Mouse (Mus musculus) stomach, postnatal 0 days (tissue): ENCODE results near the gene Evi2a. TPM values are rescaled to one million over a fixed set of nuclear protein-coding genes. Genes with fewer than 3 reads are reported as not detected.
A peak's percentile ranks its signal among the peaks of the same experiment; 100 is the strongest.

Source experiments
- ATAC-seq: fragments of 200-750 bp; cut with Nextera tagmentation; 2 replicates; pipeline ENCODE4 v1.8.0; 2017; ENCODE audit not compliant: low FRiP score, low TSS enrichment
- DNase-seq: peaks from one replicate; pipeline ENCODE4 v3.0.0-alpha.2; 2016; ENCODE audit warnings: low spot score
- H3K27ac ChIP-seq: fragments of 300-500 bp; sonication (generic); replicated peaks from 2 replicates; pipeline ENCODE4 v1.5.1; 2014; ENCODE audit warnings: mild to moderate bottlenecking, control low read depth
- H3K27me3 ChIP-seq: fragments of 300-500 bp; sonication (generic); 2 replicates; pipeline ENCODE4 v1.6.1; 2014; ENCODE audit warnings: low read length; ENCODE audit not compliant: control insufficient read depth, insufficient read depth
- H3K36me3 ChIP-seq: fragments of 300-500 bp; sonication (generic); 2 replicates; pipeline ENCODE4 v1.6.1; 2014; ENCODE audit warnings: low read length, mixed read lengths; ENCODE audit not compliant: control insufficient read depth, insufficient read depth
- H3K4me1 ChIP-seq: fragments of 300-500 bp; sonication (generic); replicated peaks from 2 replicates; pipeline ENCODE4 v1.6.1; 2014; ENCODE audit warnings: antibody characterized with exemption; ENCODE audit not compliant: control insufficient read depth, insufficient read depth
- H3K4me2 ChIP-seq: fragments of 300-500 bp; sonication (generic); replicated peaks from 2 replicates; pipeline ENCODE4 v1.6.1; 2014; ENCODE audit warnings: low read depth, mild to moderate bottlenecking, control low read depth, moderate library complexity
- H3K4me3 ChIP-seq: fragments of 300-500 bp; sonication (generic); 2 replicates; pipeline ENCODE4 v1.5.1; 2014; ENCODE audit warnings: low read depth, low read length, control low read depth
- H3K9ac ChIP-seq: fragments of 300-500 bp; sonication (generic); 2 replicates; pipeline ENCODE4 v1.6.1; 2014; ENCODE audit warnings: mild to moderate bottlenecking, low read length, control low read depth, mixed read lengths
- H3K9me3 ChIP-seq: fragments of 300-500 bp; sonication (generic); 2 replicates; pipeline ENCODE4 v1.6.1; 2016; ENCODE audit warnings: low read length; ENCODE audit not compliant: control insufficient read depth
- CTCF ChIP-seq: IDR thresholded peaks from 2 replicates; pipeline ENCODE4 v1.5.1; 2016; ENCODE audit warnings: antibody characterized with exemption, low read depth, mild to moderate bottlenecking, moderate library complexity
- EP300 ChIP-seq: optimal IDR thresholded peaks from 2 replicates; pipeline ENCODE3; 2016; ENCODE audit warnings: antibody characterized with exemption
- WGBS: fragments of 180-500 bp; shearing (Covaris S2); extraction: QIAGEN DNeasy Blood & Tissue Kit; methylation state at CpG from one replicate; pipeline ENCODE4 v1.1.7; 2014; 5-methylcytosine and 5-hydroxymethylcytosine counted together
- polyA plus RNA-seq: library from polyadenylated mRNA; unstranded; fragments of >200 nt; fragmentation: Nextera tagmentation; extraction: Ambion mirVana; gene quantifications from 2 replicates; pipeline ENCODE4 v1.2.1, GENCODE M21; 2015

The Evi2a gene
- polyA plus RNA-seq, 1 experiment from 2014 or later, result 3.0 TPM

DNA sequence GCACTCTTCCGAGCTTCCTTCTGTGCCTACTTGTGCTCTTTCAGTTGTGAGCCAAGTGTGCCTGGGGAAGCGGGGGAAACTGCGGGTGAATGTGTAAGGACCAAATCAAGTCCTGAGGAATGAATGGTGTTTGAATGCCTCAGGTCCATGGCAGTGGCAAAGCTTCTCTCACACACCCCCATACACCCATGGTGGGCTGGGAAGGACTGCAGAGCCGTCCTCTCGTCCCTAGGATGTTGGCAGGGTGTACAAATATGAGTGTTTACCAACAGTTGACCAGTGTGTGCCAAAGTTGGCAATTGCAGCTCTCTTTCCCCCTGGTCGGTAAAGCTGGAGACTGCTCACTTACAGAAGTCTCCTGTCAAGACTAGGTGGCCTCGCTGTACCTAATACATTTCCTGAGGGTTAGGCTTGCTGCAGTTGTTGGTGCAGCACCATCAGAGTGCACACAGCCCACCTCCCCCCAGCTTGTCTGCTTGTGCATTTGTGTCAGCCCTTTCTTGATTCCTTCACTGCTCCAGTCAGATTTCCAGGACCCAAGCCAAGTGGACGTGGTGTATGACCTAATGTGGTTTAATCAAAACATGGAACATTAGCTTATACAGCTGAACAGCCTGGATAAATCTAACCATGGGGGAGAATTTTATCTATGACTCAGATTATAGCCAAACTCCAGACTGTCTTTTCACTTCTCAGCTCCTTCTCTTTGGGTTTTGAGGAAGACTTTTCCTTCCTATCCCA, 3.7 kb upstream of the Evi2a start:
- 55% methylated on average over 8 of the region's 8 CpGs for WGBS
- Histone ChIP-seq H3K4me2 (no peak overlapping the region), H3K36me3 (0 out of 2 replicates have a peak, but pooled peaks cover 2% of the 10 kb centered on the region), H3K4me1 (no peaks in the 10 kb centered on the region), H3K27ac (peak overlapping the region; percentile 19), H3K9ac (no peak overlapping the region), H3K4me3 (no peak overlapping the region), H3K9me3 (no peaks in the 10 kb centered on the region), H3K27me3 (no peaks in the 10 kb centered on the region)
- ATAC-seq (peak; percentile 70; the same call in 1 of the 2 replicates), DNase-seq (peak; percentile 32)
- TF ChIP-seq CTCF (no peak), EP300 (no peak)

DNA sequence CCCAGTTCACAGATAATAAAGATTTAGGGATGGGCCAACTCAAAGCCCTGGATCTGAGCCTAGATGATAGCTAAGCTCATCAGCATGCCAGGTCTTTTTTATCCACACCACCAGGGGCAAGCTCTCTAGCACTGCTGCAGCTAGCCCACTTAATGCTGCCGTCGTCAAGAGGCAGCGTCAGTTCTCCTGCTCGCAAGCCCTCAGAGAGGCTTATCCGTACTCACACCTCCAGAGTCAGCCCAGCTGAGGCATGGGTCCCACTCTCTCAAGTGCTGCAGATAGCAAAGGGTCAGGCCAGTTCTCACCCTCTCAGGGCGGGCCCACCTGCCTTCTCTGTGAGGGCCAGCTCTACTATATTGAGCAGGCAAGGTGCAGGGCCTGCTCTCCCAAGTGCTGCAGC, 2.9 kb upstream of the Evi2a start:
- Histone ChIP-seq H3K27ac (no peak overlapping the region), H3K27me3 (no peaks in the 10 kb centered on the region), H3K9ac (no peak overlapping the region), H3K9me3 (no peaks in the 10 kb centered on the region), H3K36me3 (0 out of 2 replicates have a peak, but pooled peaks cover 2% of the 10 kb centered on the region), H3K4me3 (no peak overlapping the region), H3K4me1 (no peaks in the 10 kb centered on the region), H3K4me2 (no peak overlapping the region)
- TF ChIP-seq CTCF, result no peak
- TF ChIP-seq EP300, result no peak
- 84% methylated on average over 6 of the region's 6 CpGs for WGBS
- DNase-seq (no peak), ATAC-seq (no peak)

GRCm38 (mm10) chr11:79531485-79531884, 1.1 kb upstream of the Evi2a start:
- TF ChIP-seq CTCF, result no peak
- TF ChIP-seq EP300, result no peak
- H3K4me1 ChIP-seq, result no peaks in the 10 kb centered on the region
- H3K4me2 ChIP-seq, result no peak overlapping the region
- H3K27me3 ChIP-seq, result no peaks in the 10 kb centered on the region
- no peak for ATAC-seq
- no peak overlapping the region for H3K9ac ChIP-seq
- 90% methylated on average over 4 of the region's 4 CpGs for WGBS
- H3K9me3 ChIP-seq, result no peaks in the 10 kb centered on the region
- H3K4me3 ChIP-seq, result no peak overlapping the region
- no peak overlapping the region for H3K27ac ChIP-seq
- no peak for DNase-seq
- no peaks in the 10 kb centered on the region; the same call in 1 of the 2 replicates for H3K36me3 ChIP-seq

GRCm38 (mm10) chr11:79530774-79531173, 365 bp upstream of the Evi2a start:
- DNase-seq, result no peak
- Histone ChIP-seq H3K4me1 (no peaks in the 10 kb centered on the region), H3K4me2 (no peak overlapping the region), H3K9me3 (no peaks in the 10 kb centered on the region), H3K27ac (no peak overlapping the region), H3K27me3 (no peaks in the 10 kb centered on the region), H3K4me3 (no peak overlapping the region), H3K36me3 (no peaks in the 10 kb centered on the region; the same call in 1 of the 2 replicates), H3K9ac (no peak overlapping the region)
- no peak for ATAC-seq
- TF ChIP-seq CTCF, result no peak
- no peak for TF ChIP-seq EP300
- 77% methylated on average over 11 of the region's 11 CpGs for WGBS

DNA sequence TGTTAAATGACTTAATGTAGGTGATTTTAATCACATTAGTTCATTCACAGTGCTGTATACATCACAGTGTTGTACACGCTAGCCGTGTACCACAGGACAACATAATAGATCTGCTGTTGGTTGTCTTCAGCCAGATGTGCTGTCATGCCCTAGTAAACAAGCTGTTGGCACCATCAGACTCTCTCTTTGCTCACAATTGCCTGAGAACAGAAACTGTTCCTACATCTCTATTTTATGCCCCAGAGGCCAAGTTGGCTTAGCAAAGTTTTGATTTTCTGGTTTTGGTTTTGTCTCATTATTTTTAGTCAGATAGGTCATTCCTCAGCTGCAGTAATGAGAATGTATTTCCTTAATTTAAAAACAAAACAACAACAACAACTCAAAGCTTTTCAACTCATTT, 673 bp downstream of the Evi2a start:
- no peaks in the 10 kb centered on the region; the same call in 1 of the 2 replicates for H3K36me3 ChIP-seq
- no peak overlapping the region for H3K4me3 ChIP-seq
- H3K9ac ChIP-seq, result no peak overlapping the region
- H3K9me3 ChIP-seq, result no peaks in the 10 kb centered on the region
- no peak overlapping the region for H3K4me2 ChIP-seq
- H3K27ac ChIP-seq, result no peak overlapping the region
- TF ChIP-seq CTCF (no peak), EP300 (no peak)
- no peaks in the 10 kb centered on the region for H3K27me3 ChIP-seq
- ATAC-seq (no peak), DNase-seq (no peak)
- no peaks in the 10 kb centered on the region for H3K4me1 ChIP-seq
- whole genome bisulfite sequencing, result 82% methylated on average over 2 of the region's 2 CpGs

- DNase-seq, result no peak
- Histone ChIP-seq H3K9ac (no peak overlapping the region), H3K4me1 (no peaks in the 10 kb centered on the region), H3K9me3 (no peaks in the 10 kb centered on the region), H3K4me2 (no peak overlapping the region), H3K27ac (no peak overlapping the region), H3K27me3 (no peaks in the 10 kb centered on the region), H3K36me3 (no peaks in the 10 kb centered on the region; the same call in 1 of the 2 replicates), H3K4me3 (no peak overlapping the region)
- no peak for TF ChIP-seq CTCF
- TF ChIP-seq EP300, result no peak
- no peak for ATAC-seq
- 95% methylated on average over 6 of the region's 6 CpGs for WGBS
These were observed 1.2 kb downstream of the Evi2a start for GRCm38 (mm10) chr11:79529226-79529625.
